Mouse (Mus musculus): ENCODE results near the gene Pde8a. TPM values are rescaled to one million over a fixed set of nuclear protein-coding genes. Genes with fewer than 3 reads are reported as not detected.

Gene Pde8a
- total RNA-seq, 2 experiments from 2014 or later = 17.0 to 19.3 TPM

- peak; percentile 46 to 58 for DNase-seq
- intact Hi-C loops (cut with DNase I) = loop anchor here (1.0 kb wide), 2 partner anchors 126 to 169 kb away; no protein-coding TSS in a partner anchor
These were observed 122.5 kb downstream of the Pde8a start for GRCm38 (mm10) chr7:81335705-81336431.

- DNase-seq = peak; percentile 63 to 77
- intact Hi-C loops (cut with DNase I) = loop anchor here (1.0 kb wide), 2 partner anchors 126 to 169 kb away; no protein-coding TSS in a partner anchor
These were observed 123.0 kb downstream of the Pde8a start for GRCm38 (mm10) chr7:81336432-81336786.

- intact Hi-C loops (cut with DNase I) = no loop called here
- DNase-seq = no peak
These were observed 124.6 kb downstream of the Pde8a start for GRCm38 (mm10) chr7:81337785-81338521.

GRCm38 (mm10) chr7:81338522-81338873 is 125.1 kb downstream of the Pde8a start:
- intact Hi-C loops (cut with DNase I) = no loop called here
- DNase-seq = no peak

GRCm38 (mm10) chr7:81339783-81340182 is 126.4 kb downstream of the Pde8a start:
- peak; percentile 42 to 70 for DNase-seq
- intact Hi-C loops (cut with DNase I) = loop anchor here (10.0 kb wide), 1 partner anchor 345 kb away; the partner anchor contains the start of gene Zfp592

- peak; percentile 39 to 62 for DNase-seq
- intact Hi-C loops (cut with DNase I) = loop anchor here (1.0 to 10.0 kb wide), 2 partner anchors 173 to 347 kb away; partner anchors contain the start of gene Zfp592
These were observed 128.2 kb downstream of the Pde8a start for GRCm38 (mm10) chr7:81341563-81341962.

GRCm38 (mm10) chr7:81342356-81343094 is 129.1 kb downstream of the Pde8a start:
- DNase-seq = no peak
- intact Hi-C loops (cut with DNase I) = loop anchor here (10.0 kb wide), 1 partner anchor 348 kb away; the partner anchor contains the start of gene Zfp592

- DNase-seq = no peak
- intact Hi-C loops (cut with DNase I) = loop anchor here (10.0 kb wide), 1 partner anchor 349 kb away; the partner anchor contains the start of gene Zfp592
These were observed 129.9 kb downstream of the Pde8a start for GRCm38 (mm10) chr7:81343316-81343715.

- peak in 1 of 2 experiments; percentile 27 for DNase-seq
- intact Hi-C loops (cut with DNase I) = loop anchor here (2.0 to 10.0 kb wide), 2 partner anchors 227 to 349 kb away; partner anchors contain the start of genes Whamm and Zfp592
These were observed 130.4 kb downstream of the Pde8a start for GRCm38 (mm10) chr7:81343831-81344230.

GRCm38 (mm10) chr7:81344544-81345446 is 131.4 kb downstream of the Pde8a start, which contains the start of gene Rps17:
Gene Rps17, minus strand, starts transcription at chr7:81345254.
- intact Hi-C loops (cut with DNase I) = loop anchor here (2.0 to 10.0 kb wide), 2 partner anchors 226 to 350 kb away; partner anchors contain the start of genes Whamm and Zfp592

GRCm38 (mm10) chr7:81345447-81346170 is 132.2 kb downstream of the Pde8a start:
- intact Hi-C loops (cut with DNase I) = loop anchor here (2.0 to 10.0 kb wide), 2 partner anchors 225 to 351 kb away; partner anchors contain the start of genes Whamm and Zfp592
- DNase-seq = no peak

More at GRCm38 (mm10) chr7:81344544-81345446, 131.4 kb downstream of the Pde8a start, which contains the start of gene Rps17:
- DNase-seq = peak; percentile 98 to 99

- DNase-seq = no peak
- intact Hi-C loops (cut with DNase I) = loop anchor here (10.0 kb wide), 1 partner anchor 353 kb away; the partner anchor contains the start of gene Zfp592
These were observed 134.8 kb downstream of the Pde8a start for GRCm38 (mm10) chr7:81348206-81348605.

GRCm38 (mm10) chr7:81351826-81352225 is 138.4 kb downstream of the Pde8a start:
- intact Hi-C loops (cut with DNase I) = no loop called here

GRCm38 (mm10) chr7:81355746-81356145 is 142.3 kb downstream of the Pde8a start:
- intact Hi-C loops (cut with DNase I) = no loop called here
- DNase-seq = no peak

More at GRCm38 (mm10) chr7:81351826-81352225, 138.4 kb downstream of the Pde8a start:
- no peak for DNase-seq

- no peak for DNase-seq
- intact Hi-C loops (cut with DNase I) = no loop called here
These were observed 143.0 kb downstream of the Pde8a start for GRCm38 (mm10) chr7:81356360-81356759.

- intact Hi-C loops (cut with DNase I) = no loop called here
- no peak for DNase-seq
These were observed 143.6 kb downstream of the Pde8a start for GRCm38 (mm10) chr7:81356975-81357374.

- intact Hi-C loops (cut with DNase I) = no loop called here
These were observed 154.6 kb downstream of the Pde8a start for GRCm38 (mm10) chr7:81367946-81368345.

GRCm38 (mm10) chr7:81369724-81370123 is 156.3 kb downstream of the Pde8a start:
- DNase-seq = no peak

More at GRCm38 (mm10) chr7:81367946-81368345, 154.6 kb downstream of the Pde8a start:
- no peak for DNase-seq

More at GRCm38 (mm10) chr7:81369724-81370123, 156.3 kb downstream of the Pde8a start:
- intact Hi-C loops (cut with DNase I) = no loop called here
